Mouse (Mus musculus) erythroid progenitor cell, adult 5-6 weeks (primary cell): ENCODE data around the gene AC109138.7. TPM values are rescaled to one million over a fixed set of nuclear protein-coding genes. Genes with fewer than 3 reads are reported as not detected.

Source experiments
- ATAC-seq: replicated peaks from 2 replicates; pipeline ENCODE4 v1.8.0; 2016; ENCODE audit warnings: moderate number of reproducible peaks, mild to moderate bottlenecking, moderate TSS enrichment, inconsistent platforms; ENCODE audit not compliant: poor library complexity, low FRiP score, severe bottlenecking
- total RNA-seq, 2 experiments: library from RNA; stranded (forward) in 1 of 2; stranded (reverse) in 1 of 2; fragments of 150-400 nt in 1 of 2; fragments of 186-747, 209-891 nt in 1 of 2; gene quantifications; 2 replicates each; pipeline versions ENCODE4 v1.2.3 to v1.2.4; 2015 to 2017; ENCODE audit warnings: low replicate concordance in 2 of 2

The AC109138.7 gene
- total RNA-seq, 2 experiments from 2014 or later: not detected

- ATAC-seq: peak; percentile 22
Measured at GRCm38 (mm10) chr19:4192251-4192985, 21.7 kb upstream of the AC109138.7 start.

- no peak for ATAC-seq
Measured at GRCm38 (mm10) chr19:4193129-4193528, 21.0 kb upstream of the AC109138.7 start.

GRCm38 (mm10) chr19:4194021-4194724 is 20.0 kb upstream of the AC109138.7 start:
- no peak for ATAC-seq

- no peak for ATAC-seq
Measured at GRCm38 (mm10) chr19:4194776-4195650, 19.1 kb upstream of the AC109138.7 start.

GRCm38 (mm10) chr19:4196048-4196447 is 18.1 kb upstream of the AC109138.7 start:
- ATAC-seq: no peak

GRCm38 (mm10) chr19:4196548-4196947 is 17.6 kb upstream of the AC109138.7 start:
- no peak for ATAC-seq

GRCm38 (mm10) chr19:4197180-4197579 is 17.0 kb upstream of the AC109138.7 start:
- ATAC-seq: no peak

- peak; percentile 90 for ATAC-seq
Measured at GRCm38 (mm10) chr19:4201291-4201909, 12.8 kb upstream of the AC109138.7 start, which contains the start of gene Rad9a. Rad9a (minus strand) TSS chr19:4201662.

- ATAC-seq: no peak
Measured at GRCm38 (mm10) chr19:4202149-4202548, 12.0 kb upstream of the AC109138.7 start.

GRCm38 (mm10) chr19:4203148-4203547 is 11.0 kb upstream of the AC109138.7 start:
- ATAC-seq: no peak

GRCm38 (mm10) chr19:4203604-4204326 is 10.4 kb upstream of the AC109138.7 start:
- ATAC-seq: no peak

GRCm38 (mm10) chr19:4204889-4205288 is 9.3 kb upstream of the AC109138.7 start:
- no peak for ATAC-seq

- ATAC-seq: peak; percentile 74
Measured at GRCm38 (mm10) chr19:4206971-4207370, 7.2 kb upstream of the AC109138.7 start.

GRCm38 (mm10) chr19:4208563-4208962 is 5.6 kb upstream of the AC109138.7 start:
- ATAC-seq: no peak

GRCm38 (mm10) chr19:4211891-4212588 is 2.1 kb upstream of the AC109138.7 start:
- no peak for ATAC-seq

GRCm38 (mm10) chr19:4213524-4213974 is 608 bp upstream of the AC109138.7 start:
- no peak for ATAC-seq

GRCm38 (mm10) chr19:4214771-4215450 is 754 bp downstream of the AC109138.7 start:
- no peak for ATAC-seq

- ATAC-seq: no peak
Measured at GRCm38 (mm10) chr19:4215451-4215840, 1.3 kb downstream of the AC109138.7 start.
